Mouse (Mus musculus) right cerebral cortex, postnatal 14 days (tissue): ENCODE measurements around the gene Bcl7c.
A peak's percentile ranks its signal among the peaks of the same experiment; 100 is the strongest.
"Not testable (repeated sequence)": the region's sequence is repeated elsewhere in the genome, so short reads cannot be mapped to it uniquely, and the experiment has no call there.

Experiments used
- DNase-seq: peaks from one replicate; pipeline ENCODE4 v3.0.0; 2022

The Bcl7c gene

DNA sequence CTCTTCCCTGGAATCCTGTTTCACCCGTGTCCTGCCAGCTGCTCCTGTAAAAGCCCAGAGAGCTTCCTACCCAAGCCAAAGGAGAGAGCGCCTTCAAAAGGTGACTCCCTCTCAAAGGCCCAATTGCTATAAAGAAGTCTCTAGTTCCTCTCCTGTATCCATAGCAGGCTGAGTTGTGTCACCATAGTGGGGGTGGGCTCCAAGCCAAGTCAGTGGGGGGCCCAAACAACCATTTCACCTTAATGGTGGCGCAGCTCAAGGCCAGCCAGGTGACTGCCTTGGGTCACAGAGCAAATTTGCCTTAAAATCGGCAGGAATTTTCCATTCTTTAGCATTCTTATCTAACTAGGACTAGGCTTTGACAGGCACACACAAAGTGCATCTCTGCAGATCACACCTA, 6.1 kb upstream of the Bcl7c start:
- DNase-seq, result no peak

DNA sequence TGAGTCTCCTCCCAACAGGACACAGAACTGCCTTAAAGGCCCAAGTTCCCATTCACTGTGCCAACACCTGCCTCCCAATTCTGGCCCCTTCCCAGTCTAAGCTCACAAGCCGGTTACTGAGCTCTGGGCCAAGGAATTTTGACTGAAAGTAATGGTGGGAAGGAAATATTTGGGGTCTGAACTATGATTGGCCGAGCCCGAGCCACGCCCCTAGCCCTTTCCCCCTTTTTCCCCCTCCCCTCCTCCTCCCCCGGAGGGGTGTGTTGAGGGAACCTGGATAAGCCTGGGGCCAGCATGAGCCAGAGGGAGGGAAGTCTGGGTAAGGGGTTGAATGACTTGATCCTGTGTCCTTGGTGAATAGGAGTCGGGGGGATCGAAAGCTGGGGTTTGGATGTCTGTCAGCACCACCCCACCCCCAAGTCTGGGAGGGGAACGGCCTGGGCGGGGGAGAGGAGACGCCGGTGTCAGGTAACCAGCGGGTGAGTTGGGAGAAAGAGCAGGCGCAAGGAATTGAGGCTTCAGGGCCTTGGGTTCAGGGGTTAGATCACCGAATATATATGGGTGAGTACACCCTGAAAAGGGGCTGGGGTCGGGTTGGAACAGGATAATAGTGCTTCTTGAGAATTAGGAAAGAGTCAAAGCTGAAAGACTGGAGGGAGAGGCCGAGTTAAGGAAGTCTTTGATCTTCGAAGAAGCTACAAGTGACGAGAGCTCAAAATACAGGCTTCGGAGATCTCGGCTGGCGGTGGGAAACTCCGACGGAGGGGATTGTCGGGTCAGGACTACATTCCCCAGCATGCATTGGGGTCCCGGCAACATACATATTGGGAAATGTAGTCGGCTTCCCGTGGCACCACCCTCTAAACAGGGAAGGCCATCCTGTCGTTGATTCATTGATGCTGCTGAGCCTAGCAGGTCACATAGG, 4.0 kb upstream of the Bcl7c start, which contains the start of gene Ctf1:
Gene Ctf1 (plus strand): TSS at position 276 of the 925 bp plus-strand sequence.
- peak; percentile 73 for DNase-seq

DNA sequence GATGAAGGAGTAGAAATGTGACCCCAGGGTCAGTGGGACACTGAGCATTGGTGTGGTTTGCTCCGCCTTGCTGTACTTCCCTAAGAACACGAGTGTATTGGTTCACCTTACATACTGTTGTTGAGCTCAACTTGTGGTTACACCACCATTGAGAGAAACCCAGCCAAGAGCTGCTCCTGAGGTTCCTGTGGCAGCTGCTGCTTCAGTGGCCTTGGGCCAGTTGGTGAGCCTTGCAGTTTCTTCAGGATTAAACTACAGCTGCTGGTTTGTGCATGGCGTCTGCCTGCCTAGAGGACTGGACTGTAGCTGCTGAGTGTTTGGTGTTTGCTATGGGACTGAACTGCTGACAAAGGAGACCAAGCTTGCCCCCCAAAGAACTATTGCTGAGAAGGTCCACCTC, 2.7 kb upstream of the Bcl7c start:
- no peak for DNase-seq

DNA sequence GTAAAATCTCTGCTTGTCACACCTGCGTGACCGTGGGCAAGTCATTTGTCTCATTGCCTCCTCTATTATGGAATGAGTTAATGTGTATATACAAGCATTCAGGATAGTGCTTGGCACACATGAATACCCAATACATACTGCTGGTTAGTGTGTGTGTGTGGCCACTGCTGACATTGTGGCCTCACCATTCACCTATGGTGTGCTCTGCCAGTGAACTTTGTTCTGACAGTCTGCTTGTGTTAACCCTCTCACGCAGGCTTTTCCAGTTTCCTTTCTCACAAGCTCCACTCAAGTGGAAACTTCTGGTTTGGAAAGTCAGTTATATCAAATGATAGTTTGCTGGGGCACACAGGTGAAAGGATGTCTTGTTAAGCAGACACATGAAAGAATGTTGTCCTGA, 2.3 kb upstream of the Bcl7c start:
- DNase-seq, result no peak

DNA sequence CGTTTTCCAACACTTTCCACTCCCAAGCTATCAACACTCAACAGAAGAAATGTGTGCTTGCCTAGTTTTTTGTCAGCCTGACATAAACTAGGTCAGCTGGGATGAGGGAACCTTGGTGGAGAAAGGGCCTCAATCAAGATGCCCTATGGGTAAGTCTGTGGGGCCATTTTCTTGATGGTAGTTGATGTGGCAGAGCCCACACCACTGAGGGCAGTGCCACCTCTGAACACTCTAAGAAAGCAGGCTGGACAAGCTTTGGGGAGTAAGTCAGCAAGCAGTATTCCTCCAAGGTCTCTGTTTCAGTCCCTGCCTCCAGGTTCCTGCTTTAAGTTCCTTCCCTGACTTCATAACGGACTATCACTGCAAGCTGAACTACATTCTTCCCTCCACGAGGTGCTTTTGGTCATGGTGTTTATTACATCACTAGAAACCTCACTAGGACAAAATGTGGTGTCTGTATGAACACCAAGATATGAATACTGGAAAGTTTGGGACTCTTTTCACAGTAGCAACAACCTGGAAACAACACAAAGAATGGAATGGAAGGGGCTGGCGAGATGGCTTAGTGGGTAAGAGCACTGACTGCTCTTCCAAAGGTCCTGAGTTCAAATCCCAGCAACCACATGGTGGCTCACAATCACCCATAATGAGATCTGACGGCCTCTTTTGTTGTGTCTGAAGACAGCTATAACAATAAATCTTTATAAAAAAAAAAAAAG, 687 bp upstream of the Bcl7c start:
- DNase-seq, result no peak

DNA sequence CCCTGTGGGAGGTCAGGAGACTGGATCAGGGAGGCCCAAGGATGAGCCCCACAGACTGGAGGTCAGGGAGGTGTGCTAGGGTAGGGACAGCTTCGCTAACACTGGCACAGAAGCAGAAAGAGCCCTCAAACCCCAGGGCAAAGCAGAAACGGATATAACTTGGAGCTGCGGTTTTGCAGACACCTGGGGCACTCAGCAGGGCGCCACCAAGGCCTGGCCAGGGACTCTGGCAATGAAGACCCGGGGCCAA, 851 bp downstream of the Bcl7c start:
- DNase-seq, result no peak

DNA sequence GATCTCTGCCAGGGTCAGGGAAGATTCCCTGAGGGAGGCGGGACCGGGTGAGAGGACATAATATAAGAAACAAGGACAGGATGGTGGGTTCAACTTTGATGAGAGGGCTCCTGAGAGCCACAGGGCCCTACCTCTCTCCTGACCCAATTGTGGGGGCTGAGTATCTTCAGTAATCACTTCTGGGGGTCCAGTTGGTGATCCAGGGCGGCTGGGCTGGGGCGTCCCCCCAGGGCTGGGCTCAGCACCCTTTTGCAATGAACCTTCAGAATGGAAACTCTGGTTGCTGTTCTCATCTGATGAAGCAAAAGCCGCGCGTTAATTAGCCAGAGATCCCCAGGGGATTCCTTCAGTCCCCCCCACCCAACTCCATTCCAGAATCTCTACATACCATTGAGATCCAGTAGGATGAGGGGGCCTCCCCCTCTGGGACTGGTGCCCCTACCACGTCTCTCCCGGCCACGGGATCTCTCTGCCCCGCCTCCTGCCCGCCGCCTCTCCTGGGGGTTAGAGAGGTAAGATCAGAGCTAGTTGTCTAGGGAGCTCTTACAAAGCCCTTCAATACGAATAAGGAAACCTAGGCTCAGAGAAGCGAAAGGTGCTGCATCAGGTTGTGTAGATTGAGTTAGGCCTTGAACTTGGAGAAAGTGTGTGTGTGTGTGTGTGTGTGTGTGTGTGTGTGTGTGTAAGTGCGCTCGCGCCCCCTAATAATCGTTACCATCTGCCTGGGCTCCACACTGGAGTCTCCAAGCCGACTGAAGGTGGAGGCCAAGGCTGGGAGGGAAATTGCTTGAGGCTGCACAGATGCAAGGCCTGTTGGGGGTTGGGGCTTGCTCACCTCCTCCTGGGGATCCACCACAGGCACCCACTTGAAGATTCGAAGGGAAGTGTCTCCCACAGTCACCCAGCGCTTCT, 1.4 kb downstream of the Bcl7c start:
- no peak for DNase-seq

DNA sequence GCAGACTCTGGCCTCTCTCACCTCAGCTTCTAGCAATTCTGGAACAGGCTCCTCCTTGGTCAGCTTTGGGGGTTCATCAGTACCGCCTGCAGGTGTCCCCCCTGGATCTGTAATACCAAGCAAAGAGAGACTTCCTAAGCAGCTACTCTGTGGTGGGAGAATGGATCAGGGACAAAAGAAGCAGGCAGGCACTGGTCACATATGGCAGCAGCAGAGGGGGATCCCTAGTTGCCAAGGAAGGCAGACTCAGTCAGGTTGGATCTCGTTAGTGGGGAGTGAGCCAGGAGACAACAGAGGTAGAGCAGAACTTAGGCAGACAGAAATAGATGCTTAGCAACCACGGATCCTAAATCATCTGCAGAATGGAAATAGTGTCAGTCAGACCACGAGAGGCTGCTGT, 3.0 kb downstream of the Bcl7c start:
- DNase-seq, result no peak

DNA sequence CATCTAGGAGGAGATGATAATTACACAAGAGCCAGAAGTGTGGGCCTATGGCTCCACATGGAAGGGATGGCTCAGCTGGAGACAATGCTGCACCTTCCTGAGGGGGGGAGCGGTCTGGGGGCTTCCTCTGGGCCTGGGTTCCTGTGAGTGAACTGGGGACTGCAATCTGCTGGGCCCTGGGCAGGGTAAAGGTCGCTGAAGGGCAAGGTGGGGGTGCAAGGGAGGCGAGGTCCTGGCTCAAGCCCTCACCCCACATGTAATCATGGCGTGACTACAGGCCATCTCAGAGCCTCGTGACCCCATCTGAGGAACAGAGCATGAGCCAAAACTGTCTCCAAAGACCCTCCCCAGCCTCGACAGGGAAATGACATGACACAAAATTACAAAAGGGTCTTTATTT, 4.1 kb downstream of the Bcl7c start:
- no peak for DNase-seq

DNA sequence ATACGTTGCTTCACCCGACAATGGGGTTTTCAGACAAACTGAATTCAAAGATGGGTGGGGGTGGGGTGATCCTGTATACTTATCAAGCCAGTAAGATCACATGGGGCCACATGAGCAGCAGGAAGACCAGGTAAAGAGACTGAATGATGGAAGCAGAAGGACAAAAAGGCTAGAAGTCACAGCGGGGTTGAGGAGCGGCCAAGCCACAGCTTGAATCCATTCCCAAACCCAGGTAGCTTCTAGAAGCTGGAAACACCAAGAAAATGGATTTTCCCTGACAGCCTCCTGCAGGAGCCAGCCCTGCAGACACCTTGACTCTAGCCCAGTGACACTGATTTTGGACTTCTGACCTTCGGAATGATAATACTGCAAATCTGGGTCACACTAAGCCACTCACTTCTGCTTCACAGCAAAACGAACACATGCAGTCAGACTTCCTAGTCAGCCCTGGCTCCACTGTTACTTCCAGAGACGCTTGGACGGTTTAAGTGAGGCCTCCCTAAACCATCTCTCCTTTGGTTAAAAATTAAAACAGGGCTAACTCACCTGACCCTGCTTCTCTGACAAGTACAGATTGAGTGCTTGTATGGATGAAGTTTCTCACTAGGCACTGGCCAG, 5.1 kb downstream of the Bcl7c start:
- no peak for DNase-seq

DNA sequence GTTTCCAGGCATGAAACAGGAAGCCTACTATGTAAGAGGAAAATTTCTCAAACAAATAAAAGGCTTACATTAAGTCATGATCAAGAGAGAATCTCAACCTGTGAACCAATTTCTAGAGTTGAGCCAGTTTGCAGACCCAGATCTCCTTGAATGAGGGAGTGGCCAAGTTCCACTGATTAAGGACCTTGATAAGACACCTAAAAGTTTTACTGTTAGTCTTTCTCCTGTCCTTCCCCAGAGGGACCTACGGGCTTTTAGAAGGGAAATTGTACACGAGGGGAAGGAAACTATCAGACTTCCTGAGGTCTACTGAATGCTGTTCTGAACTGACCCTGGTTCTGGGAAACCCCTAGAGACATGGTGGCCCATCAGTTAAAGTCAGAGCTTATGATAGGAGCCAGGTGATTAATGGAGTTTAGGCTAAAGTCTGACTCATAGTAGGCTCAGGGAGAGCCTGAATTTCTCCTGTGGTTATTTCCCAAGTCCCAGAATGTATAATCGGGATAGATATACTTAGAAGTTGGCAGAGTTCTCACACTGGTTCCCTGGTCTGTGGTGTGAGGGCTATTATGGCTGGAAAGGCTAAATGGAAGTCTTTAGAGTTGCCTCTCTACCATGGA, 7.9 kb downstream of the Bcl7c start:
- no peak for DNase-seq

DNA sequence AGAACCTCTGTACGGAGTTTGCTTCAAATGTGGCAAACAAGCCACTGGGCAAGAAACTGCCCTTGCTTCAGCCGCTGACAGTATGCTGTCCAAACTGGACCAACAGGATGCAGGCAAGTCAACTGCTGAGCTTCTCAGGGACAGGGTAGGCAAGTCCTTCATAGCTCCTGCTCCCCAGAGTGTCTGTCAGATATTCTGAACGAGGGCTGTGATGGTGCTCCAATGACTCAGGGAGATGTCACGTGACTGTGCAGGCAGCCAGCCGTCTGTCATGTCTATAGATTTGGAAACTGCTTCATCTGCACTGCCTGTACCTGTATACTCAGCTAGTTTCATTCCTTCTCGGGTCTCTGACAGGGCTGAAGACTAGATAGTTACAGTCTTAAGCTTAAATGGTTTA, 9.7 kb downstream of the Bcl7c start:
- DNase-seq, result no peak

DNA sequence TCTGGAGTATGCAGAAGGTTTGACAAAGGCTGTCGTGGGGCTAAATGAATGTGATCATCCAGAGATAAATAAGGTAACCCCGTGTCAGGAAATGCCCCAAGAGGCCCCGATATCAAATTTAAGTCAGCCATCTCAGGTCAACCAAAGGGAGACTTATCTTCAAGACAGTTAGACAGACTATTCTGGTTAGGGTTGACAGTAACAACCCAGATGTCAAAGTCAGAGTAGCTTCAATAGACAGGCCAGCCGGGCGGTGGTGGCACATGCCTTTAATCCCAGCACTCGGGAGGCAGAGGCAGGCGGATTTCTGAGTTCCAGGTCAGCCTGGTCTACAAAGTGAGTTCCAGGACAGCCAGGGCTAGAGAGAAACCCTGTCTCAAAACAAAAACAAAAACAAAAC, 15.0 kb downstream of the Bcl7c start:
- not testable (repeated sequence) for DNase-seq

DNA sequence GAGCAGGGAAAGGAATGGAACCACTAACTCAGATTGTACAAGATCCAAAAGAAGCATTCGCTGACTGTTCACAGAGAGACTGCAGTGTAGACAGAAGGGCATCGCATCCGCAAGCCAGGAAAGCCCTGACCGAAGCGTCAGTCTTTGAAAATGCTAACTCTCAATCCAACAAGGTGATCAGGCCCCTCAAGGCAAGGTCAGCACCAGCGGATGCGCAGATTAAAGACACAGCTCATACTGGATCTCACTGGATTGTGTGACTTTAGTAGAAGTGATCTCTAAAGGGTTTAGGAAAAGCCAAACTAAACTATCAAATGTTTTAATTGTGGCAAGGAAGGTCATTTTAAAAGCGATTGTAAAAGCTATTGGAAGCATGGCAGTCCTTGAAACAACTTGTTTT, 15.4 kb downstream of the Bcl7c start:
- DNase-seq, result no peak

DNA sequence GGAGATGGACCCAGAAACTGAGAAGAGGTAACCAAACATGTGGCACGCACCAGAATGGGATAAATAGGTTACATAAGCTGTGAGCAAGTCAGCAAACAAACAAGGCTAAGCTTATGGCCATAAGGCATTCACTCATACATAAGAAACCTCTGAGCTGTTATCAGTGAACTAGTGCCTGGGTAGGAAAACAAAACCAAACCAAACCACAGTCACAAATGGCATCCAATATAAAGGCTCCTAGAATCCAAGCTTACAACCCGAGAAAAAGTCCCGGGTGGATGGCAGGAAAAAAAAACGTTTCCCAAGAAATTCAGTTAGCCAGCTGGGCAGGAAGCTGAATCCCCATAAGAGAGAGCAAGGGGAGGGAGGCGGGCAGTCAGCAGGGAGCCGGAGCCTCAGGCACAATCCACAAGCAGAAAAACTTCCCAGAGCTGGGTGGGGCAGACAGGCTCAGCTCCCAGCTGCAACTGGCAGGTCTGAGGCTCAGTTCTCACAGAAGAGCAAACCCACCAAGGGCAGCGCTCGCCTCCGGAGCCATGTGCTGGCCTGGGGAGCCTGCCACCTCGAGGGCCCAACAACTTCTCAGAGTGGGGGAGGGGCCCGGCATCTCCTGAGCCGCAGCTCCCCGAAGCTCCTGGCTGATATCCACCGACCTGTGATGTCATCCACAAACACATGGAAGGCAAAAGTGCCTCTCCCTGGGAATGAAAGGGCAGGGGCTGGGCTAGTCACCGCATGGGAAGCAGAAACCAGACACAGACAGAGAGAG, 17.3 kb downstream of the Bcl7c start:
- peak; percentile 57 for DNase-seq

DNA sequence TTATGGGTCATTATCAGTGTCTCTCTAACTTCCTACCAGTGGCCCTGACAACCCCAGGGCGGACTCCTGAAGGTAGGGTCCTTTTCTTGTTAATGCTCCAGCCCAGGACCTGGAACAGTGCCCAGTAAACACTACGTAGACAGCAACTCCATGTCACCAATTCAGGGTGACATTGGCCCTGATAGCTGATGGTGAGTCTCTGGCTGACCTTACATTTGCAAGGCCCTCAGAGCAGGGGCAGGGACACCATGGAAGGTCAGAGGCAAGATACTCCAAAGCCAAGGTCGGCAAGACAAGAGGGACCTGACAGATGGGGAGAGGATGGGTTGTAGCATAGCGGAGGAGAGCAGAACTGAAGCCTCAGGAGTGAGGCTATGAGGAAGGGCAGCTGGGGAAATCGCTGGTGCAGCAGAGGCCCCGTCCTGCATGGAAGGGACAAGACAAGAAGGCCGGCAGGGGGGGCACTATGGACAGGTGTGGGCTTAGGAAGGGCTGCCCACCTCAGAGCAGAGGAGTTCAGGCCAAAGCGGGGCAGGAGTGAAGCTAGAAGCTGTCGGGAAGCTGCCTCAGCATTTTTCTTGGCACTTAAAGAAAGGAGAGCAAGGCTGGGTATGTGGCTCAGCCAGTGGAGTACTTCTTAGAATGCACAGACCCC, 19.0 kb downstream of the Bcl7c start:
- DNase-seq, result no peak

DNA sequence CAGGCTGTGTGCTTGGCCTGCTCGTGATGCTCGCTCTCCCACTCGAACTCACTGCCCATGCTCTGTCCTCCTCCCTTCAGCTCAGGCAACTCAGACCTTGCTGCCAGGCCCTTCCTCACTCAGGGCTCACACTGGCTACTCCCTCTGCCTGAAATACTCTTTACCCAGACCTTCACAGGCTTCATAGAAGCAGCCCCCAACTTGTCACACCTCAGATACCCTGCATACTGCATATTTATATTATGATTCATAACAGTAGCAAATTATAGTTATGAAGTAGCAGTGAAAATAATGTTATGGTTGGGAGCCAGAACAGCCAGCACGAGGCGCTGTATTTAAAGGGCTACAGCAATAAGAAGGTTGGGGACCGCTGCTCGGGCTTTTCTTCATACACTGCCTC, 19.8 kb downstream of the Bcl7c start:
- DNase-seq, result no peak

DNA sequence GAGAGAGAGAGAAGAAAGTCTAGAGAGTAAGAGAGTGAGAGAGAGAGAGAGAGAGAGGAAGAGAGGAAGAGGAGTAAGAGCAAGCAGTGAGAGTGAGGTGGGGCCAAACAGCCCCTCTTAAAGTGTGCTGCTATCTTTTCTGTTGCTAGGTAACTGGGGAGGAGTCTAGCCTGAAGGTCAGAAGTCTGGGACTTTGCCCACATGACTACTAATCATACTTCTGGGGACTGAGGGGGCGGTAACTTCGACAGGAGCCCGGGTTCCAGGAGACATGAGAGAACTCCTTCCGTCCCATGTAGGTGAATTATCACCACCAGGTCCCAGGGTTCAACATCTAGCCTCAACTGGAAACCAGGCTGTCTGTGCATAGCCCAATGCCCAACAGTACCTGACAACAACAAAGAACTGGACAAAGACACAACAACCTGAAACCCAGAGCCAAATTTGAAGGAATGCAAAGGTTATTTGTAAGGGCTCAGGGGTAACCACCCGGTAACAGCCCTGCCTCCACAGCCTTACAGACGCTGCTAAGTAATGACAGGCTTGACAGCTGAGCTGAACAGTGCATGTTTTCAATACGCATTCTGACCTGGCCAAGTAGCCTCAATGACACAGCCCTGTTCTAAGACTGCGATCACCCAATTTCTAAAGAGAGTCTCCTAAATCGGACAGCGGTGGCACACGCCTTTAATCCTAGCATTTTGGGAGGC, 21.8 kb downstream of the Bcl7c start:
- DNase-seq, result no peak

DNA sequence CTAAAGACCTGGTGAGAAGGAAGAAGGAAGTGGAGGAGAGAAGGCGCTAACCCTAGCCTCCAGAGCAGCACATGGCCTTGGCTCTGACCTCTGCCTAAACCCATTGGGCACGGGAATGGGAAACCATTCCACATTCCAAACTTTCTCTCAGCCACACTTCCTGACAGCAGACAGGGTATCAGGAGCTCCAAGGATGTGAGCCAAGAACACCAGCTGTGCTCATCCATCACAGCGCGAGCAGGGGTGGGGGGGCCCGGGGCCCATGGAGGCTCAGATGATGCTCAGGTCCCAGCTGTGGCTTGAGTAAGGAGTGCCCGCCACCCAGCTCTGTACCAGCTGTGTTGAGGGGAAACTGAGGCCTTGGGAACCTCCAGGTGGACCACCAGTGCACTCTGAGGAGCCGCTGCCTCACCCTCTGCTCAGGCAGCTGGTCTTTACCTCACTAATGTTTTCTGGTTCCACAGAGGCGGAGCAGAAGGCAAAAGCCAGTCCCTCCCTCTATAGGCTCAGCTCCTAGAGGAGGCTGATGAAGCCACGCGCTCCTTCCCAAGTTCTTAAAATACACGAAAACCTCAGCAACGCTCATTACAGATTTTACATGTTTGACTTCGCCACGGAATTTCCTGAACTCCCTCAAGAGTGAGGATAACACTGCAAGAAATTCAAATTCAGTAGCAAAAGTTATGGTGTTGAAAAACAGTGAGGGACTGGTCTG, 23.3 kb downstream of the Bcl7c start:
- DNase-seq, result no peak
